9 mouse cellular contexts compared by ENCODE assay signal in genomic region chr5:75152791-75153625, GRCm38 (mm10). TPM values are rescaled to one million over a fixed set of nuclear protein-coding genes. Genes with fewer than 3 reads are reported as not detected.
DNase-seq lines count a peak whose midpoint lies in the region; ATAC-seq and TF ChIP-seq lines count a peak whose summit lies in the region.
"Had no signal": no experiment of that assay in that cellular context is flagged by ENCODE, and none has a peak within 500 bp of the region (broad histone marks: within the 10 kb centered on the region; RNA-seq: fewer than 3 reads in every experiment).

No protein-coding gene starts in this region.

- peaks cover 51% of the 10 kb centered on the region for H3K27me3 ChIP-seq in heart, embryonic 11.5 days (ENCODE audit: control insufficient read depth, insufficient read depth, low read length)
- H3K27me3 ChIP-seq in kidney, postnatal 0 days (ENCODE audit: insufficient read depth, low read length) = peaks cover 47% of the 10 kb centered on the region
- H3K27me3 ChIP-seq in midbrain, embryonic 11.5 days (ENCODE audit: control insufficient read depth, insufficient read depth, low read length) = peaks cover 84% of the 10 kb centered on the region

- 0 out of 2 replicates have a peak overlapping the region, but pooled peaks have one; percentile 5 for H3K27ac ChIP-seq in layer of hippocampus, adult 2 months
- peak overlapping the region; percentile 89 for H3K27ac ChIP-seq in heart, embryonic 11.5 days (ENCODE audit: low read depth, low read length)
- peak overlapping the region; percentile 89 for H3K27ac ChIP-seq in kidney, postnatal 0 days
- H3K27ac ChIP-seq in midbrain, embryonic 11.5 days (ENCODE audit: low read depth, low read length) = peak overlapping the region; percentile 30; the same call in 1 of the 2 replicates

- no peak for DNase-seq in layer of hippocampus, adult 2 months (ENCODE audit: low spot score in 2 of 2)
- DNase-seq in layer of hippocampus, postnatal 14 days (ENCODE audit: low spot score in 2 of 2) = no peak
- DNase-seq in embryo, embryonic 11.5 days (ENCODE audit: low read depth, low spot score) = peak; percentile 67
- peak; percentile 88 for DNase-seq in kidney, postnatal 0 days (ENCODE audit: low spot score)
- DNase-seq in midbrain, embryonic 11.5 days (ENCODE audit: low spot score, missing footprints) = peak; percentile 97
- no peak for DNase-seq in layer of hippocampus, adult 9-10 months (ENCODE audit: low spot score)

- H3K4me2 ChIP-seq in heart, embryonic 11.5 days = peak overlapping the region; percentile 70
- peak overlapping the region; percentile 56 for H3K4me2 ChIP-seq in kidney, postnatal 0 days (ENCODE audit: low read length)
- peak overlapping the region; percentile 19 for H3K4me2 ChIP-seq in midbrain, embryonic 11.5 days

- no peak for TF ChIP-seq CTCF in layer of hippocampus, adult 2 months (conservative IDR thresholded peaks at IDR 0.05)
- no peak; the same call in 1 of the 2 replicates for TF ChIP-seq CTCF in kidney, postnatal 0 days (IDR thresholded peaks at IDR 0.05; ENCODE audit: low read depth)

- under 1% methylated on average over 71 of the region's 72 CpGs for WGBS in heart, embryonic 11.5 days (ENCODE audit: insufficient replicate concordance)
- WGBS in kidney, postnatal 0 days = under 1% methylated on average over 71 of the region's 72 CpGs
- WGBS in midbrain, embryonic 11.5 days = under 1% methylated on average over 70 of the region's 72 CpGs

- peak overlapping the region; percentile 30; the same call in 1 of the 2 replicates for H3K4me3 ChIP-seq in layer of hippocampus, adult 2 months
- H3K4me3 ChIP-seq in heart, embryonic 11.5 days (ENCODE audit: low read depth, low read length) = peak overlapping the region; percentile 62
- H3K4me3 ChIP-seq in kidney, postnatal 0 days (replicated peaks; ENCODE audit: low read depth, low read length) = peak overlapping the region; percentile 49
- peak overlapping the region; percentile 25 for H3K4me3 ChIP-seq in midbrain, embryonic 11.5 days (ENCODE audit: low read depth, low read length)

- H3K9ac ChIP-seq in heart, embryonic 11.5 days (ENCODE audit: low read depth, low read length) = peak overlapping the region; percentile 82
- H3K9ac ChIP-seq in kidney, postnatal 0 days (ENCODE audit: low read depth, low read length) = peak overlapping the region; percentile 75
- H3K9ac ChIP-seq in midbrain, embryonic 11.5 days (ENCODE audit: low read length) = no peak overlapping the region

- peaks cover 25% of the 10 kb centered on the region for H3K4me1 ChIP-seq in heart, embryonic 11.5 days (ENCODE audit: control insufficient read depth, insufficient read depth, low read length)
- peaks cover 9% of the 10 kb centered on the region; the same call in 1 of the 2 replicates for H3K4me1 ChIP-seq in kidney, postnatal 0 days (replicated peaks; ENCODE audit: insufficient read depth, low read length)
- peaks cover 30% of the 10 kb centered on the region for H3K4me1 ChIP-seq in midbrain, embryonic 11.5 days (ENCODE audit: control insufficient read depth, insufficient read depth, low read length)

- H3K36me3 ChIP-seq in heart, embryonic 11.5 days (ENCODE audit: control insufficient read depth, insufficient read depth, low read length) = no peaks in the 10 kb centered on the region
- H3K36me3 ChIP-seq in kidney, postnatal 0 days (ENCODE audit: insufficient read depth, low read length) = no peaks in the 10 kb centered on the region
- no peaks in the 10 kb centered on the region; the same call in 1 of the 2 replicates for H3K36me3 ChIP-seq in midbrain, embryonic 11.5 days (ENCODE audit: control insufficient read depth, insufficient read depth, low read length)
- H3K36me3 ChIP-seq: G1E had no signal

- H3K9me3 ChIP-seq in heart, embryonic 11.5 days (replicated peaks; ENCODE audit: control insufficient read depth, low read length) = no peaks in the 10 kb centered on the region
- H3K9me3 ChIP-seq in kidney, postnatal 0 days (replicated peaks; ENCODE audit: low read length) = no peaks in the 10 kb centered on the region
- no peaks in the 10 kb centered on the region for H3K9me3 ChIP-seq in midbrain, embryonic 11.5 days (ENCODE audit: control insufficient read depth, low read length)
- H3K9me3 ChIP-seq: G1E had no signal

- no peak for ATAC-seq in heart, embryonic 11.5 days (replicated peaks; ENCODE audit: insufficient number of reproducible peaks, low FRiP score, low TSS enrichment)
- ATAC-seq in kidney, postnatal 0 days (replicated peaks; ENCODE audit: low FRiP score, low read depth) = no peak
- no peak for ATAC-seq in midbrain, embryonic 11.5 days (ENCODE audit: low FRiP score)
- ATAC-seq in activated CD4-positive, CD25-positive, alpha-beta regulatory T cell, adult 4 months = no peak

RNA-seq across cellular contexts. Expression of gene Pdgfra, which starts 0.9 kb away (rescaled TPM):
- 10 to 100 TPM; 40.4 to 40.5 TPM for total RNA-seq in layer of hippocampus, adult 2 months (2021)
- 10 to 100 TPM; 79.4 to 81.1 TPM for total RNA-seq in layer of hippocampus, postnatal 14 days (2021)
- polyA plus RNA-seq in heart, embryonic 11.5 days (2014; fragmentation: Nextera tagmentation; extraction: Ambion mirVana) = 28.0 and 37.4 TPM in 2 replicates
- polyA plus RNA-seq in kidney, postnatal 0 days (2015; fragmentation: Nextera tagmentation; extraction: Ambion mirVana) = 23.4 and 23.8 TPM in 2 replicates
- polyA plus RNA-seq in midbrain, embryonic 11.5 days (2014; fragmentation: Nextera tagmentation; extraction: Ambion mirVana) = 18.2 and 22.0 TPM in 2 replicates
- not detected for polyA plus RNA-seq in activated CD4-positive, CD25-positive, alpha-beta regulatory T cell, adult 4 months (2017; shearing (Covaris generic))
- polyA plus RNA-seq: G1E had no signal

Comparison
In these comparisons a context has a peak if more than half of its experiments do, and no peak if none do; other contexts are left out.
1. DNase-seq: peak in embryo, embryonic 11.5 days (single experiment), kidney, postnatal 0 days (single experiment) and midbrain, embryonic 11.5 days (single experiment); none in layer of hippocampus, adult 2 months (0 of 2), layer of hippocampus, postnatal 14 days (0 of 2) and layer of hippocampus, adult 9-10 months (single experiment).
2. H3K27ac ChIP-seq: peak in every context shown above with its lines; median percentile 89 in heart, embryonic 11.5 days; 89 in kidney, postnatal 0 days; 30 in midbrain, embryonic 11.5 days; 5 in layer of hippocampus, adult 2 months.
3. H3K4me2 ChIP-seq: peak in every context shown above with its lines; median percentile 70 in heart, embryonic 11.5 days; 56 in kidney, postnatal 0 days; 19 in midbrain, embryonic 11.5 days.
4. RNA of gene Pdgfra, which starts 0.9 kb away (polyA plus RNA-seq): 28.0 to 37.4 TPM in heart, embryonic 11.5 days, 23.4 to 23.8 TPM in kidney, postnatal 0 days and 18.2 to 22.0 TPM in midbrain, embryonic 11.5 days; not detected in activated CD4-positive, CD25-positive, alpha-beta regulatory T cell, adult 4 months; every median in the first group is over 10 times any median in the second.
5. Peak in every context shown above with its lines, with median percentiles within 50 percentile points of each other: H3K4me3 ChIP-seq.